Mouse (Mus musculus): ENCODE results near the gene Duox1. TPM values are rescaled to one million over a fixed set of nuclear protein-coding genes. Genes with fewer than 3 reads are reported as not detected.

Duox1 gene
- polyA plus RNA-seq, 1 experiment from 2014 or later: 0.05 TPM

DNA sequence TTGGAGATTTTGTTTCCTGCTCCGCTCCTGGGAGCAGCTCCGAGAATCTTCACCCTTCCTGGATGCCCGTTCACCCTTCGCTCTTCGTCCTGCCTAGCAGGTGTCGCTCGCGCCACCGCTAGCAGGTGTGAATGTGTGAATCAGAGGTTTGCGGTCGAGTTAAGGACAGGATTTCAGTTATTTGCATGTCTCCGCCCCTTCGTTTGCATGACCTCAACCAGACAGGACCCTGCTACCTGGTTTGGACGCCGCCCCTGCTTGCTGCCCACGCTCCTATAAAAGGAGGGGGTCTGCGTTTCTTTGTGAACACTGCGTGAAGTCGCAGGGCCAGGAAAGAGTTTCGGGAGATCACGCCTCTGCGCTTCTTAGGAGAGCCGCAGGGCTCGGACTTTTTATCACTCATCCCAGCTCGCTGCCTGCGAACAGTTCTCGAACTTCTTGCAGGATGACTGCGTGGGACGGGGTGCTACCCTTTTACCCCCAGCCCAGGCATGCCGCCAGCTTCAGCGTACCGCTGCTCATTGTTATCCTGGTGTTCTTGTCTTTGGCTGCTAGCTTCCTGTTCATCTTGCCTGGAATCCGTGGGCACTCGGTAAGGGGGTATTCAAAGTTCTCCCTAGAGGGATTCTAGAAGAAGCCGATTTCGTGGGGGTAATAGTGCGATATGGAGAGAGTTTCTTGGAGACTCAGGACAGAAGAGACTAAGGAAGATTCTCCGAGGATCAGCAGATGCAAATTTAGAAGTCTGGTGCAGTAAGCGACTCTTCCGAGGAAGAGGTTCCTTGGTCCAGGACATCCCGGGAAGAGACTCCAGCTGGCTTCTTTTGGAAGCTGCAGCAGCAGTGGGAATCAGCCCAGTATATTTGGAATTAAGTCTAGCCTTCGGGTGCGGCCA lies 16.6 kb upstream of the Duox1 start, which contains the start of gene Duoxa2:
Gene Duoxa2 (plus strand): TSS at position 305 of the 895 bp plus-strand sequence.
- Histone ChIP-seq H3K4me1 (replicated peaks; ENCODE audit: control insufficient read depth, insufficient read depth, low read length) (peaks cover 11% of the 10 kb centered on the region), H3K27ac (ENCODE audit: low read depth) (no peak within 1 kb of the TSS), H3K4me3 (ENCODE audit: low read depth, low read length) (peak within 1 kb of the TSS; percentile 25), H3K9ac (ENCODE audit: low read length) (no peak within 1 kb of the TSS), H3K27me3 (replicated peaks; ENCODE audit: control insufficient read depth, insufficient read depth, low read length) (peaks cover 93% of the 10 kb centered on the region), H3K36me3 (ENCODE audit: control insufficient read depth, insufficient read depth, low read length) (no peaks in the 10 kb centered on the region), H3K9me3 (ENCODE audit: control insufficient read depth, low read length) (no peaks in the 10 kb centered on the region), H3K4me2 (ENCODE audit: low read length) (peak within 1 kb of the TSS; percentile 52)
- ATAC-seq (replicated peaks; ENCODE audit: low FRiP score, low TSS enrichment, low read depth): no peak
- DNase-seq (ENCODE audit: low spot score): peak; percentile 71
- 1% methylated on average over 43 of the region's 43 CpGs for WGBS

DNA sequence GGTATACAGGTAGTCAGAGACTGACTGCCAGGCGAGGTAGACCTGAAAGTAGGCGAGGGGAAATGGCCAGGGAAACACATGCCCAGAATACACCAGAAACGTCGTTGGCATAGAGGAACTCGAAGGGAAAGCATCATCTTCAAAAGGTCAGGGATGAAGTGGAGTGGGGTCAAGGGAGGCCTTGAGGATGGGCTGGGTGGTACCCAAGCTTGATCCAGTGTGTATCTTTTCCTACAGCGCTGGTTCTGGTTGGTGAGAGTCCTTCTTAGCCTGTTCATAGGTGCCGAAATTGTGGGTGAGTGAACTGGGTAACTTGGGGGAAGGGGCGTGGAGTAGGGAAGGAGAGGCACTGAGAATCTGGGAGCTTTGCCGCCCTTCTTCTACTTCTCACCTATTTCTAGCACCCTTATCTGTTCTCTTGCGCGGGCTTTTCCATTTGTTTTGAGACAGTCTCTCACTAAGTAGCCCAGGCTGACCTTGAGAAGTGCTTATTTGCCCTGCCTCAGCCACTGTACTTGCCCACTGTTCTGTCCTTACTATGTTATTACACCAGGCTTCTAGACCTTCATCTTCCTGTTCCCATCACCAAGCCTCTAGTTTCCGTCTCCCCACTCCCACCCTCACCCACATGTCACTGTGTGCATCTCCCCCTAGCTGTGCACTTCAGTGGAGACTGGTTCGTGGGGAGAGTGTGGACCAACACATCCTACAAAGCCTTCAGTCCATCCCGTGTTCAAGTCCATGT lies 15.4 kb upstream of the Duox1 start:
- Histone ChIP-seq H3K27me3 (replicated peaks; ENCODE audit: control insufficient read depth, insufficient read depth, low read length) (peaks cover 84% of the 10 kb centered on the region), H3K4me1 (replicated peaks; ENCODE audit: control insufficient read depth, insufficient read depth, low read length) (peaks cover 11% of the 10 kb centered on the region), H3K4me3 (ENCODE audit: low read depth, low read length) (no peak overlapping the region), H3K27ac (ENCODE audit: low read depth) (no peak overlapping the region), H3K4me2 (ENCODE audit: low read length) (no peak overlapping the region), H3K9ac (ENCODE audit: low read length) (no peak overlapping the region), H3K36me3 (ENCODE audit: control insufficient read depth, insufficient read depth, low read length) (no peaks in the 10 kb centered on the region), H3K9me3 (ENCODE audit: control insufficient read depth, low read length) (no peaks in the 10 kb centered on the region)
- WGBS: 13% methylated on average over 14 of the region's 14 CpGs
- ATAC-seq (replicated peaks; ENCODE audit: low FRiP score, low TSS enrichment, low read depth) (no peak), DNase-seq (ENCODE audit: low spot score) (no peak)

- H3K4me3 ChIP-seq (ENCODE audit: low read depth, low read length): no peak overlapping the region
- H3K4me2 ChIP-seq (ENCODE audit: low read length): peak overlapping the region; percentile 62; the same call in 1 of the 2 replicates
These were observed 14.8 kb upstream of the Duox1 start for GRCm38 (mm10) chr2:122300656-122301020.

DNA sequence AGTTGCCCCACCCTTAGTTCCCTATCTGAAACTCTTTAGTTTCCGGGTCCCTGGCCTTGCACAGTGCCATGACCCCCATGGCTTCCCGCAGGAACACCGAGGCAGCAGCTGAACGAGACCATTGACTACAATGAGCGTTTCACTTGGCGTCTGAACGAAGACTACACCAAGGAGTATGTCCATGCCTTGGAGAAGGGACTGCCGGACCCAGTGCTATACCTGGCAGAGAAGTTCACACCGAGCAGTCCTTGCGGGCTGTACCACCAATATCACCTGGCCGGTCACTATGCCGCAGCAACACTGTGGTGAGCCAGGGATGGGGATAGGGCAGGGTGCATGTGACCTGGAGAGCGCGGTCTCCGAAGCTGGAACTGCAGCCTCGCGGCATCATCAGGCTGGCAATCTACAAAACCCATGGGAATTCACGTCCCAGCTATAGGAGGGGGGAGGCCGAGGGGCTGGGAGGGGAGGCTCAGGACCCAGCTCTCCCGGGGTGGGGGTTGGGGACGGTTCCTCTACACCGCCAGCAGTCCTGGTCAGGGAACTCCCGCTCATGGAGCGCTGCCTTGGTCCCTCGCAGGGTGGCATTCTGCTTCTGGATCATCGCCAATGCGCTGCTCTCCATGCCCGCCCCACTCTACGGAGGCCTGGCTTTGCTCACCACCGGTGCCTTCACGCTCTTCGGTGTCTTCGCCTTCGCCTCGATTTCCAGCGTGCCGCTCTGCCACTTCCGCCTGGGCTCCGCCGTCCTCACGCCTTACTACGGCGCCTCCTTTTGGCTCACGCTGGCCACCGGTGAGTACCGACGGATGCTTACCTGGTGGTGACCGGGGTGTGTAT lies 14.2 kb upstream of the Duox1 start:
- H3K27ac ChIP-seq (ENCODE audit: low read depth): no peak overlapping the region
- no peak overlapping the region for H3K9ac ChIP-seq (ENCODE audit: low read length)
- whole genome bisulfite sequencing: 1% methylated on average over 48 of the region's 48 CpGs
- ATAC-seq (replicated peaks; ENCODE audit: low FRiP score, low TSS enrichment, low read depth): 0 out of 2 replicates have a peak, but pooled peaks have one; percentile 21
- H3K4me1 ChIP-seq (replicated peaks; ENCODE audit: control insufficient read depth, insufficient read depth, low read length): peaks cover 11% of the 10 kb centered on the region
- H3K4me2 ChIP-seq (ENCODE audit: low read length): peak overlapping the region; percentile 62
- H3K9me3 ChIP-seq (ENCODE audit: control insufficient read depth, low read length): no peaks in the 10 kb centered on the region
- peak overlapping the region; percentile 33 for H3K4me3 ChIP-seq (ENCODE audit: low read depth, low read length)
- peak; percentile 74 for DNase-seq (ENCODE audit: low spot score)
- peaks cover 81% of the 10 kb centered on the region for H3K27me3 ChIP-seq (replicated peaks; ENCODE audit: control insufficient read depth, insufficient read depth, low read length)
- H3K36me3 ChIP-seq (ENCODE audit: control insufficient read depth, insufficient read depth, low read length): no peaks in the 10 kb centered on the region

More at GRCm38 (mm10) chr2:122300656-122301020, 14.8 kb upstream of the Duox1 start:
- DNase-seq (ENCODE audit: low spot score) (no peak), ATAC-seq (replicated peaks; ENCODE audit: low FRiP score, low TSS enrichment, low read depth) (no peak)
- Histone ChIP-seq H3K36me3 (ENCODE audit: control insufficient read depth, insufficient read depth, low read length) (no peaks in the 10 kb centered on the region), H3K9me3 (ENCODE audit: control insufficient read depth, low read length) (no peaks in the 10 kb centered on the region), H3K9ac (ENCODE audit: low read length) (no peak overlapping the region), H3K4me1 (replicated peaks; ENCODE audit: control insufficient read depth, insufficient read depth, low read length) (peaks cover 11% of the 10 kb centered on the region), H3K27me3 (replicated peaks; ENCODE audit: control insufficient read depth, insufficient read depth, low read length) (peaks cover 79% of the 10 kb centered on the region), H3K27ac (ENCODE audit: low read depth) (no peak overlapping the region)
- WGBS: 6% methylated on average over 14 of the region's 14 CpGs

DNA sequence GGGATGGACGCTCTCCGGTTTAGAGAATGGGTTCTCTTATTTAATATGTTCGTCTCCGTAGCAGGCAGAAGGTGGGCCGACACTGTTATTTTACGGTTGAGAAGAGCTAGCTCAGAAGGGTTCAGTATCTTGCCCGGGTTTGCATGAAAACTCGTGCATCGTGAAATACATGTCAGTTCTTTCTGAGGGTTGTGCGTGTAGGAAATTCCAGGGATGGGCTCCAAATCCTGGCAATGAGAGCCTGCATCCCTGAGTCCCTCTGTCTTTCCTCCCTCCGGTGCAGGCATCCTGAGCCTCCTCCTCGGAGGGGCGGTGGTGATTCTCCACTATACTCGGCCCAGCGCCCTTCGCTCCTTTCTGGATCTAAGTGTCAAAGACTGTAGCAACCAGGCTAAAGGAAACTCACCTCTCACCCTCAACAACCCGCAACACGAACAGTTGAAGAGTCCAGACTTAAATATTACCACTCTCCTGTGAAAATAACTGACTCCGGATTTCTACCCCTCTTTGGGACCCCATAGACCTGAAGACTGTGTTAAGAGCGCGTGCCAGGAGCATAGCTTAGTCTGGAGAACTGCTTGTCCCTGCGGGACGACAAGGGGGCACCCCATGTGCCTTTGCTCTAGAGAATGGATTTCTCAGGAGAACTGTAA lies 13.4 kb upstream of the Duox1 start:
- no peak overlapping the region for H3K27ac ChIP-seq (ENCODE audit: low read depth)
- H3K36me3 ChIP-seq (ENCODE audit: control insufficient read depth, insufficient read depth, low read length): no peaks in the 10 kb centered on the region
- ATAC-seq (replicated peaks; ENCODE audit: low FRiP score, low TSS enrichment, low read depth): no peak
- 9% methylated on average over 23 of the region's 23 CpGs for WGBS
- H3K9me3 ChIP-seq (ENCODE audit: control insufficient read depth, low read length): no peaks in the 10 kb centered on the region
- peak overlapping the region; percentile 62 for H3K4me2 ChIP-seq (ENCODE audit: low read length)
- H3K4me1 ChIP-seq (replicated peaks; ENCODE audit: control insufficient read depth, insufficient read depth, low read length): peaks cover 11% of the 10 kb centered on the region
- H3K9ac ChIP-seq (ENCODE audit: low read length): no peak overlapping the region
- H3K4me3 ChIP-seq (ENCODE audit: low read depth, low read length): peak overlapping the region; percentile 33
- peaks cover 84% of the 10 kb centered on the region for H3K27me3 ChIP-seq (replicated peaks; ENCODE audit: control insufficient read depth, insufficient read depth, low read length)
- DNase-seq (ENCODE audit: low spot score): peak; percentile 69

DNA sequence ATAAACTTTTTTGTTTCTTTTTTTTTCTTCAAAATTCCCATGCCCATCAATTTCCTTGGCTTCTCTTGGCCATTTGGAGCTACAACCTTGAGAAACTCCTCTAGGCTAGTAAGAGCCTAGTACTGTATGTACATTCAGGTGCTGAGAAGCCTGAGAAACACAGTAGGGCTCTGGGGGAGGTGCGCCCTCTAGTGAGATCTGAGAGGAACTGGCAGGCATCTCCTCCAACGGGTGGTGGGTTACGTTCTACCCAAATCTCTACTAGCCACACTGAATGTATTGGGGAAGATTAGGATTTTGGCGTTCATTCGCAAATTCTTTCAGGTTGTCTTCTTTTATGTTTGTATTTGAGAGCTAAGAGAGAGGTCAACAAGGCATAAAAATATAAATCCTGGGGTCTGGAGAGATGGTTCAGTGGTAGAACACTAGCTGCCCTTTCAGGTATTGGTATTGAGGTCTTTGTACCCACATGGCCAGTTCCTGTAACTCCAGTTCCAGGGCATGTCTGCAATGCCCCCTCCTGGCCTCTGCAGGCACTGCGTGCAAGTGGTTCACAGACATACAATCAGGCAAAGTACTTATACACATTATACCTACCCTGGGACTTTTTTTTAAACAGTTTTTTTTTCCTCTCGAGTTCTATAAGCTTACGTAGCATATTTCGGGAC lies 12.8 kb upstream of the Duox1 start:
- Histone ChIP-seq H3K4me1 (replicated peaks; ENCODE audit: control insufficient read depth, insufficient read depth, low read length) (peaks cover 11% of the 10 kb centered on the region), H3K4me3 (ENCODE audit: low read depth, low read length) (no peak overlapping the region), H3K4me2 (ENCODE audit: low read length) (no peak overlapping the region), H3K9ac (ENCODE audit: low read length) (no peak overlapping the region), H3K36me3 (ENCODE audit: control insufficient read depth, insufficient read depth, low read length) (no peaks in the 10 kb centered on the region), H3K9me3 (ENCODE audit: control insufficient read depth, low read length) (no peaks in the 10 kb centered on the region), H3K27ac (ENCODE audit: low read depth) (no peak overlapping the region), H3K27me3 (replicated peaks; ENCODE audit: control insufficient read depth, insufficient read depth, low read length) (peaks cover 84% of the 10 kb centered on the region)
- ATAC-seq (replicated peaks; ENCODE audit: low FRiP score, low TSS enrichment, low read depth): no peak
- WGBS: 11% methylated on average over 9 of the region's 9 CpGs
- peak; percentile 76 for DNase-seq (ENCODE audit: low spot score)

GRCm38 (mm10) chr2:122304544-122304943 lies 10.9 kb upstream of the Duox1 start:
- Histone ChIP-seq H3K4me3 (ENCODE audit: low read depth, low read length) (no peak overlapping the region), H3K27me3 (replicated peaks; ENCODE audit: control insufficient read depth, insufficient read depth, low read length) (peaks cover 79% of the 10 kb centered on the region), H3K27ac (ENCODE audit: low read depth) (no peak overlapping the region), H3K9me3 (ENCODE audit: control insufficient read depth, low read length) (no peaks in the 10 kb centered on the region), H3K4me1 (replicated peaks; ENCODE audit: control insufficient read depth, insufficient read depth, low read length) (peaks cover 8% of the 10 kb centered on the region), H3K36me3 (ENCODE audit: control insufficient read depth, insufficient read depth, low read length) (no peaks in the 10 kb centered on the region), H3K9ac (ENCODE audit: low read length) (no peak overlapping the region), H3K4me2 (ENCODE audit: low read length) (no peak overlapping the region)
- DNase-seq (ENCODE audit: low spot score) (no peak), ATAC-seq (replicated peaks; ENCODE audit: low FRiP score, low TSS enrichment, low read depth) (no peak)
- WGBS: 89% methylated on average over 6 of the region's 6 CpGs
